Mouse (Mus musculus): ENCODE measurements at regions not wholly inside any gene's neighbourhood (a gene's known extent, or its start where the extent isn't known, plus 50 kb on each side); places are given as distances from the start of the nearest gene placed in this dataset.

GRCm38 (mm10) chr12:25332384-25333035 lies 235.6 kb upstream of the Id2 start:
- no peak for TF ChIP-seq CTCF (IDR thresholded peaks at IDR 0.05; ENCODE audit: borderline replicate concordance, extremely low read depth, insufficient read depth, insufficient read length)
- TF ChIP-seq POLR2A (IDR thresholded peaks at IDR 0.05; ENCODE audit: borderline replicate concordance, extremely low read depth, insufficient read depth, insufficient read length, poor library complexity, severe bottlenecking) = no peak
